27 mouse cellular contexts compared by ENCODE assay signal in genomic region chr5:63468526-63469268, GRCm38 (mm10).
A peak's percentile ranks its signal among the peaks of the same experiment; 100 is the strongest.
DNase-seq lines count a peak whose midpoint lies in the region; ATAC-seq and TF ChIP-seq lines count a peak whose summit lies in the region.
"Had no signal": no experiment of that assay in that cellular context is flagged by ENCODE, and none has a peak within 500 bp of the region (broad histone marks: within the 10 kb centered on the region; RNA-seq: fewer than 3 reads in every experiment).

No protein-coding gene starts in this region.

- no peak for TF ChIP-seq RAD21 in CH12.LX (IDR thresholded peaks at IDR 0.05; ENCODE audit: low read depth, low read length)

- TF ChIP-seq CTCF in CH12.LX (conservative IDR thresholded peaks at IDR 0.05 in 1 of 2, IDR thresholded peaks at IDR 0.05 in 1 of 2; ENCODE audit: low read depth in 2 of 2, low read length in 2 of 2): no peak

- 79% methylated on average over 2 of the region's 2 CpGs for WGBS in midbrain, embryonic 11.5 days
- WGBS in midbrain, embryonic 10.5 days: 87% methylated on average over 2 of the region's 2 CpGs
- 55% methylated on average over 2 of the region's 2 CpGs for WGBS in neural tube, embryonic 13.5 days

- TF ChIP-seq EP300 in CH12.LX (IDR thresholded peaks at IDR 0.05; ENCODE audit: low read length): no peak

- no peak for DNase-seq in frontal cortex, postnatal 10 days (ENCODE audit: low spot score in 2 of 2)
- DNase-seq in midbrain, embryonic 11.5 days (ENCODE audit: low spot score, missing footprints): no peak
- no peak for DNase-seq in midbrain, embryonic 10.5 days (ENCODE audit: low spot score)
- peak; percentile 11 for DNase-seq in CH12.LX (ENCODE audit: extremely low read depth)
- no peak for DNase-seq in layer of hippocampus, adult 9-11 months
- DNase-seq: adrenal gland, postnatal 14 days; embryo, embryonic 11 days; gastrocnemius, adult 2 months; gastrocnemius, postnatal 36 days; heart, adult 2 months; kidney, adult 2 months; kidney, postnatal 4 days; layer of hippocampus, postnatal 36 days; liver, embryonic 13.5 days; lung, adult 18-20 months; lung, postnatal 4 days; right cerebral cortex, postnatal 14 days had no signal

- H3K27me3 ChIP-seq in midbrain, embryonic 11.5 days (ENCODE audit: control insufficient read depth, insufficient read depth, low read length): no peaks in the 10 kb centered on the region
- H3K27me3 ChIP-seq in midbrain, embryonic 10.5 days (ENCODE audit: low read depth, poor library complexity, severe bottlenecking): no peaks in the 10 kb centered on the region
- H3K27me3 ChIP-seq in CH12.LX (replicated peaks): no peaks in the 10 kb centered on the region
- no peaks in the 10 kb centered on the region for H3K27me3 ChIP-seq in neural tube, embryonic 13.5 days
- H3K27me3 ChIP-seq: embryonic facial prominence, embryonic 12.5 days; heart, embryonic 12.5 days; intestine, embryonic 15.5 days; limb, embryonic 15.5 days; liver, embryonic 13.5 days; megakaryocyte, embryonic 14.5 days had no signal

- H3K27ac ChIP-seq in midbrain, embryonic 11.5 days (ENCODE audit: low read depth, low read length): no peak overlapping the region
- H3K27ac ChIP-seq in midbrain, embryonic 10.5 days (replicated peaks): no peak overlapping the region
- H3K27ac ChIP-seq in CH12.LX (ENCODE audit: insufficient read depth, low read depth): no peak overlapping the region
- no peak overlapping the region for H3K27ac ChIP-seq in neural tube, embryonic 13.5 days (replicated peaks)
- H3K27ac ChIP-seq: embryonic facial prominence, embryonic 12.5 days; gastrocnemius, adult 2 months; heart, adult 2 months; intestine, embryonic 15.5 days; limb, embryonic 10.5 days; limb, embryonic 15.5 days; liver, embryonic 13.5 days had no signal

- no peak overlapping the region for H3K9ac ChIP-seq in midbrain, embryonic 11.5 days (ENCODE audit: low read length)
- no peak overlapping the region for H3K9ac ChIP-seq in CH12.LX (ENCODE audit: insufficient read depth, low read depth)
- no peak overlapping the region for H3K9ac ChIP-seq in neural tube, embryonic 13.5 days
- H3K9ac ChIP-seq: embryonic facial prominence, embryonic 12.5 days; heart, embryonic 12.5 days; intestine, embryonic 15.5 days; limb, embryonic 15.5 days; liver, embryonic 13.5 days had no signal

- no peaks in the 10 kb centered on the region for H3K79me2 ChIP-seq in CH12.LX (replicated peaks; ENCODE audit: control insufficient read depth, extremely low read depth, insufficient read depth, poor library complexity, severe bottlenecking)

- H3K4me3 ChIP-seq in midbrain, embryonic 11.5 days (ENCODE audit: low read depth, low read length): no peak overlapping the region
- no peak overlapping the region for H3K4me3 ChIP-seq in midbrain, embryonic 10.5 days
- H3K4me3 ChIP-seq in CH12.LX (replicated peaks in 1 of 3; ENCODE audit: low read depth in 2 of 3, low read length in 2 of 3, poor library complexity in 1 of 3): no peak overlapping the region
- H3K4me3 ChIP-seq in neural tube, embryonic 13.5 days: no peak overlapping the region
- H3K4me3 ChIP-seq: embryonic facial prominence, embryonic 12.5 days; gastrocnemius, adult 2 months; heart, adult 2 months; heart, embryonic 12.5 days; intestine, embryonic 15.5 days; limb, embryonic 10.5 days; limb, embryonic 15.5 days; liver, embryonic 13.5 days; megakaryocyte, embryonic 14.5 days had no signal

- ATAC-seq in frontal cortex, adult (ENCODE audit: low TSS enrichment): peak; percentile 57; the same call in 1 of the 2 replicates
- 0 out of 2 replicates have a peak, but pooled peaks have one; percentile 24 for ATAC-seq in midbrain, embryonic 11.5 days (ENCODE audit: low FRiP score)
- ATAC-seq in neural tube, embryonic 13.5 days (ENCODE audit: low read depth): peak; percentile 72; the same call in 1 of the 2 replicates
- ATAC-seq: forebrain, embryonic 14.5 days; intestine, embryonic 15.5 days; lung, postnatal 0 days had no signal

- dilution Hi-C loops in CH12.LX (cut with MboI; ENCODE audit: extremely low pct_ligation_motif_present, extremely low pct_unique_long_range_greater_than_20kb, low sequenced_read_pairs): no loop called here

- no peaks in the 10 kb centered on the region for H3K4me1 ChIP-seq in midbrain, embryonic 11.5 days (ENCODE audit: control insufficient read depth, insufficient read depth, low read length)
- H3K4me1 ChIP-seq in midbrain, embryonic 10.5 days: no peaks in the 10 kb centered on the region
- H3K4me1 ChIP-seq in CH12.LX (ENCODE audit: control insufficient read depth in 1 of 2, insufficient read depth in 2 of 2): peaks cover 0 to 20% of the 10 kb centered on the region in 2 experiments; a peak in 2 of 4 replicates
- no peaks in the 10 kb centered on the region; the same call in 1 of the 2 replicates for H3K4me1 ChIP-seq in neural tube, embryonic 13.5 days (replicated peaks)
- H3K4me1 ChIP-seq: embryonic facial prominence, embryonic 12.5 days; heart, embryonic 12.5 days; intestine, embryonic 15.5 days; limb, embryonic 10.5 days; limb, embryonic 15.5 days; liver, embryonic 13.5 days; megakaryocyte, embryonic 14.5 days had no signal

- H3K4me2 ChIP-seq in midbrain, embryonic 11.5 days: no peak overlapping the region
- no peak overlapping the region for H3K4me2 ChIP-seq in CH12.LX (ENCODE audit: insufficient read depth, low read depth, poor library complexity, severe bottlenecking)
- H3K4me2 ChIP-seq in neural tube, embryonic 13.5 days: no peak overlapping the region
- H3K4me2 ChIP-seq: embryonic facial prominence, embryonic 12.5 days; heart, embryonic 12.5 days; intestine, embryonic 15.5 days; limb, embryonic 15.5 days; liver, embryonic 13.5 days had no signal

- H3K9me3 ChIP-seq in midbrain, embryonic 11.5 days (ENCODE audit: control insufficient read depth, low read length): no peaks in the 10 kb centered on the region
- H3K9me3 ChIP-seq in midbrain, embryonic 10.5 days (replicated peaks): no peaks in the 10 kb centered on the region
- H3K9me3 ChIP-seq in CH12.LX (replicated peaks; ENCODE audit: low read length): no peaks in the 10 kb centered on the region
- no peaks in the 10 kb centered on the region for H3K9me3 ChIP-seq in neural tube, embryonic 13.5 days
- H3K9me3 ChIP-seq: embryonic facial prominence, embryonic 12.5 days; heart, embryonic 12.5 days; intestine, embryonic 15.5 days; limb, embryonic 10.5 days; limb, embryonic 15.5 days; liver, embryonic 13.5 days had no signal

- no peak for TF ChIP-seq POLR2A in CH12.LX (IDR thresholded peaks at IDR 0.05; ENCODE audit: low read depth, low read length)

- in situ Hi-C loops in CH12.LX (cut with MboI; ENCODE audit: low pct_ligation_motif_present, low pct_unique_long_range_greater_than_20kb, low sequenced_read_pairs): no loop called here

- no peaks in the 10 kb centered on the region for H3K36me3 ChIP-seq in midbrain, embryonic 11.5 days (ENCODE audit: control insufficient read depth, insufficient read depth, low read length)
- no peaks in the 10 kb centered on the region for H3K36me3 ChIP-seq in midbrain, embryonic 10.5 days
- H3K36me3 ChIP-seq in CH12.LX (replicated peaks in 1 of 2; ENCODE audit: control insufficient read depth in 1 of 2, insufficient read depth in 1 of 2, low read length in 1 of 2): no peaks in the 10 kb centered on the region
- no peaks in the 10 kb centered on the region for H3K36me3 ChIP-seq in neural tube, embryonic 13.5 days
- H3K36me3 ChIP-seq: embryonic facial prominence, embryonic 12.5 days; heart, embryonic 12.5 days; intestine, embryonic 15.5 days; limb, embryonic 10.5 days; limb, embryonic 15.5 days; liver, embryonic 13.5 days had no signal

TF ChIP-seq in CH12.LX, 34 proteins besides CTCF, POLR2A, EP300 and RAD21:
- TF ChIP-seq ZNF384 (IDR thresholded peaks at IDR 0.05; ENCODE audit: low read depth, low read length): no peak
- no peak for TF ChIP-seq TBP (conservative IDR thresholded peaks at IDR 0.05; ENCODE audit: low read depth, low read length)
- TF ChIP-seq MAFK (IDR thresholded peaks at IDR 0.05; ENCODE audit: insufficient replicate concordance, low read length): no peak
- no peak for TF ChIP-seq IRF4 (IDR thresholded peaks at IDR 0.05; ENCODE audit: low read depth, low read length)
- TF ChIP-seq ZKSCAN1 (IDR thresholded peaks at IDR 0.05; ENCODE audit: borderline replicate concordance, low read depth, low read length): no peak
- TF ChIP-seq ZMIZ1 (IDR thresholded peaks at IDR 0.05; ENCODE audit: low read depth, low read length): no peak
- TF ChIP-seq SMC3 (IDR thresholded peaks at IDR 0.05; ENCODE audit: low read depth, low read length): no peak
- no peak for TF ChIP-seq GABPA (IDR thresholded peaks at IDR 0.05; ENCODE audit: insufficient replicate concordance, low read depth, low read length)
- no peak for TF ChIP-seq USF2 (conservative IDR thresholded peaks at IDR 0.05; ENCODE audit: low read depth, low read length)
- no peak for TF ChIP-seq MAX (IDR thresholded peaks at IDR 0.05; ENCODE audit: low read length)
- no peak for TF ChIP-seq USF1 (IDR thresholded peaks at IDR 0.05; ENCODE audit: low read depth, low read length)
